10 mouse cellular contexts compared by ENCODE assay signal in the genomic region with DNA sequence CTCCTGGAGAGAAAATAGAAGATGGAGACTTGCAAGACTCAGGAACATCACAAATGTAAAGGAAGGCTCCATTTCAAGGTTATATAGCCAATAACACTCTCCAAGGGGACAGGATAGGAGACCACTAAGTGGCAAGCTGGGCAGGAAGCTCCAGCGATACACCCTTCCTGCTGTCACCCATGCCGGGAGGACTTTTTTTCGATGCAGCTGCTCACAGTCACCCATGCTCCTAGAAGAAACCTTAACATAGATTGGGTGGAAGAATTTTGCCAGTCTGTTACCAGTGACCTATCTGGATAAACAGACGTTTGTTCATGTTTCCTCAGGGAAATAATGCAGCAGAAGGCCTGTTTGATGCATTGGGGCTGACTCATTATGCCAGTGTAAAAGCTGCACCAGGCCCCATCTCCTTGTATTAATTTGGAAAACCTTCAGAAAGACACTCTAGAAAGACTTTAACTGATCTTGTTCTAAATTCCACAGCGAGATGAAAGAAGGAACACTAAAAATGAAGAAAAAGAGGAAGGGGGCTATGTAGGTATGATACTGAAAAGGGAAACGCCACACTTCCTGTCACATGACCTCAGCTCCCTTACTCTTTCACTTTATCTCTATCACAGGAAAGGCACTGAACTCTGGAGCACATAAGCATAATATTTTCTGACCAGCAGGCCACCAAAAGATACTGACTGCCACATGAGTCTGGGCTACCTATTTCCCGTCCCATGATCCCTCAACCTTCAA.
DNase-seq lines count a peak whose midpoint lies in the region; ATAC-seq and TF ChIP-seq lines count a peak whose summit lies in the region.
"Had no signal": no experiment of that assay in that cellular context is flagged by ENCODE, and none has a peak within 500 bp of the region (broad histone marks: within the 10 kb centered on the region; RNA-seq: fewer than 3 reads in every experiment).

No protein-coding gene starts in this region.

- H3K79me3 ChIP-seq in C2C12 (ENCODE audit: low read depth) = no peaks in the 10 kb centered on the region

- ATAC-seq in heart, embryonic 15.5 days (replicated peaks; ENCODE audit: insufficient number of reproducible peaks, insufficient read depth, low FRiP score, low read depth) = no peak
- peak; percentile 45 for ATAC-seq in granulocyte monocyte progenitor cell, adult 5-6 weeks (replicated peaks; ENCODE audit: poor library complexity, severe bottlenecking)
- ATAC-seq in megakaryocyte-erythroid progenitor cell, adult 5-6 weeks (replicated peaks; ENCODE audit: low FRiP score, low TSS enrichment, poor library complexity, severe bottlenecking) = peak; percentile 53
- no peak for ATAC-seq in frontal cortex, adult (ENCODE audit: low TSS enrichment)
- ATAC-seq: intestine, embryonic 16.5 days had no signal

- no peaks in the 10 kb centered on the region for H3K79me2 ChIP-seq in C2C12 (ENCODE audit: control insufficient read depth, insufficient read depth)

- H3K9ac ChIP-seq in heart, embryonic 15.5 days = no peak overlapping the region

- H3K27me3 ChIP-seq in heart, embryonic 15.5 days = no peaks in the 10 kb centered on the region
- H3K27me3 ChIP-seq in C2C12 (ENCODE audit: control insufficient read depth, insufficient read depth, insufficient read length) = no peaks in the 10 kb centered on the region

- no peak for DNase-seq in heart, postnatal 25 days (ENCODE audit: low spot score)
- DNase-seq in urinary bladder, adult 18-20 months (ENCODE audit: low spot score in 2 of 2) = no peak
- DNase-seq in gastrocnemius, adult 2 months = no peak
- DNase-seq: embryo, embryonic 11 days had no signal

- H3K36me3 ChIP-seq in heart, embryonic 15.5 days = no peaks in the 10 kb centered on the region
- no peaks in the 10 kb centered on the region for H3K36me3 ChIP-seq in C2C12 (ENCODE audit: control insufficient read depth, insufficient read depth)

- H3K9me3 ChIP-seq in heart, embryonic 15.5 days (replicated peaks) = no peaks in the 10 kb centered on the region

- H3K4me3 ChIP-seq in heart, embryonic 15.5 days = no peak overlapping the region
- H3K4me3 ChIP-seq in C2C12 (ENCODE audit: insufficient read depth, poor library complexity, severe bottlenecking) = no peak overlapping the region
- no peak overlapping the region for H3K4me3 ChIP-seq in gastrocnemius, adult 2 months

- TF ChIP-seq CTCF in C2C12 (IDR thresholded peaks at IDR 0.05; ENCODE audit: control insufficient read depth, insufficient read depth, insufficient read length) = no peak
- no peak for TF ChIP-seq CTCF in gastrocnemius, adult 2 months (IDR thresholded peaks at IDR 0.05)

- no peak overlapping the region for H3ac ChIP-seq in C2C12 (ENCODE audit: control insufficient read depth, insufficient read length, low read depth)

- 70% methylated on average over 7 of the region's 7 CpGs for WGBS in heart, embryonic 15.5 days

- no peak overlapping the region for H3K4me2 ChIP-seq in heart, embryonic 15.5 days

- H3K27ac ChIP-seq in heart, embryonic 15.5 days = 0 out of 2 replicates have a peak overlapping the region, but pooled peaks have one; percentile 28
- no peak overlapping the region; the same call in 1 of the 2 replicates for H3K27ac ChIP-seq in gastrocnemius, adult 2 months

- intact Hi-C loops in heart, postnatal 25 days (cut with DNase I) = no loop called here
- intact Hi-C loops in gastrocnemius, adult 2 months (cut with DNase I) = no loop called here

- H3K4me1 ChIP-seq in heart, embryonic 15.5 days (replicated peaks) = peaks cover 13% of the 10 kb centered on the region

TF ChIP-seq in C2C12, 6 proteins besides CTCF, POLR2A, EP300 and RAD21:
- TF ChIP-seq USF1 (IDR thresholded peaks at IDR 0.05; ENCODE audit: low read depth) = peak; percentile 3
- no peak for TF ChIP-seq MYOD1 (IDR thresholded peaks at IDR 0.05; ENCODE audit: control insufficient read depth, insufficient read length, low read depth)

Comparison
In these comparisons a context has a peak if more than half of its experiments do, and no peak if none do; other contexts are left out.
1. ATAC-seq: peak in granulocyte monocyte progenitor cell, adult 5-6 weeks (single experiment) and megakaryocyte-erythroid progenitor cell, adult 5-6 weeks (single experiment); none in heart, embryonic 15.5 days (single experiment) and frontal cortex, adult (single experiment).